In genomic region chr10:75211807-75212645, GRCm38 (mm10) we compare ENCODE assay signal across 8 mouse cellular contexts. TPM values are rescaled to one million over a fixed set of nuclear protein-coding genes. Genes with fewer than 3 reads are reported as not detected.
DNase-seq lines count a peak whose midpoint lies in the region; ATAC-seq and TF ChIP-seq lines count a peak whose summit lies in the region.

Gene Specc1l, plus strand, starts transcription at chr10:75212073.

- peaks cover 5 to 13% of the 10 kb centered on the region in 2 experiments for H3K4me1 ChIP-seq in MEL (ENCODE audit: control insufficient read depth in 1 of 2, insufficient read depth in 2 of 2, low read length in 2 of 2)
- peaks cover 3% of the 10 kb centered on the region; the same call in 1 of the 2 replicates for H3K4me1 ChIP-seq in cerebellum, adult 2 months (ENCODE audit: control insufficient read depth, insufficient read depth, low read length)
- peaks cover 9% of the 10 kb centered on the region; the same call in 1 of the 2 replicates for H3K4me1 ChIP-seq in lung, embryonic 16.5 days (replicated peaks; ENCODE audit: control insufficient read depth, insufficient read depth, low read length)

- WGBS in cerebellum, adult 2 months: under 1% methylated on average over 80 of the region's 80 CpGs
- under 1% methylated on average over 49 of the region's 80 CpGs for WGBS in lung, embryonic 16.5 days

- DNase-seq in MEL (ENCODE audit: low read depth, low spot score): peak; percentile 96
- DNase-seq in cerebellum, adult 2 months: peak; percentile 97 to 98
- DNase-seq in forelimb bud, embryonic 11.5 days (ENCODE audit: low read depth, low spot score): peak; percentile 95
- peak; percentile 71 for DNase-seq in layer of hippocampus, adult 9-10 months (ENCODE audit: low spot score)
- peak; percentile 91 for DNase-seq in ovary, postnatal 10 days (ENCODE audit: low spot score)
- DNase-seq in thymus, postnatal 10 days (ENCODE audit: low spot score in 2 of 2): peak; percentile 96

- peaks cover 0 to 19% of the 10 kb centered on the region in 2 experiments; a peak in 2 of 4 replicates for H3K36me3 ChIP-seq in MEL (ENCODE audit: control insufficient read depth in 1 of 2, insufficient read depth in 2 of 2, low read length in 2 of 2)
- no peaks in the 10 kb centered on the region for H3K36me3 ChIP-seq in lung, embryonic 16.5 days (ENCODE audit: control insufficient read depth, insufficient read depth, low read length)

- peak within 1 kb of the TSS; percentile 95 for H3K4me3 ChIP-seq in MEL (ENCODE audit: control insufficient read depth in 1 of 2, insufficient read depth in 1 of 2, low read depth in 2 of 2, low read length in 2 of 2)
- H3K4me3 ChIP-seq in cerebellum, adult 2 months (replicated peaks; ENCODE audit: insufficient read depth, low read depth, low read length): peak within 1 kb of the TSS; percentile 72
- peak within 1 kb of the TSS; percentile 92 for H3K4me3 ChIP-seq in lung, embryonic 16.5 days (ENCODE audit: low read length)

- peak; percentile 92 to 95 for TF ChIP-seq POLR2A in MEL (IDR thresholded peaks at IDR 0.05; ENCODE audit: control insufficient read depth in 1 of 2, insufficient read depth in 1 of 2, low read depth in 1 of 2, low read length in 2 of 2, poor library complexity in 1 of 2)
- TF ChIP-seq POLR2A in cerebellum, adult 2 months (IDR thresholded peaks at IDR 0.05; ENCODE audit: borderline replicate concordance, insufficient read depth, low read length): peak; percentile 98

- peaks cover 0 to 2% of the 10 kb centered on the region in 2 experiments; a peak in 1 of 4 replicates for H3K27me3 ChIP-seq in MEL (ENCODE audit: control insufficient read depth in 1 of 2, insufficient read depth in 2 of 2, low read length in 2 of 2)
- H3K27me3 ChIP-seq in cerebellum, adult 2 months (ENCODE audit: control insufficient read depth, insufficient read depth, low read length): no peaks in the 10 kb centered on the region
- H3K27me3 ChIP-seq in lung, embryonic 16.5 days (ENCODE audit: control insufficient read depth, insufficient read depth, low read depth, low read length): no peaks in the 10 kb centered on the region

- TF ChIP-seq CTCF in MEL (IDR thresholded peaks at IDR 0.05 in 2 of 3, conservative IDR thresholded peaks at IDR 0.05 in 1 of 3; ENCODE audit: control insufficient read depth in 1 of 3, insufficient read depth in 1 of 3, low read depth in 2 of 3, low read length in 3 of 3, poor library complexity in 1 of 3, severe bottlenecking in 1 of 3): no peak
- no peak for TF ChIP-seq CTCF in cerebellum, adult 2 months (IDR thresholded peaks at IDR 0.05; ENCODE audit: borderline replicate concordance, insufficient read depth, low read depth, low read length)

- TF ChIP-seq EP300 in MEL (IDR thresholded peaks at IDR 0.05; ENCODE audit: low read depth in 1 of 2, low read length in 2 of 2): no peak

- H3K27ac ChIP-seq in MEL (ENCODE audit: control insufficient read depth, low read depth, low read length): peak within 1 kb of the TSS; percentile 84
- H3K27ac ChIP-seq in cerebellum, adult 2 months (ENCODE audit: insufficient read depth, low read length): peak within 1 kb of the TSS; percentile 74
- peak within 1 kb of the TSS; percentile 99 for H3K27ac ChIP-seq in lung, embryonic 16.5 days (ENCODE audit: low read length)

- peaks cover 19% of the 10 kb centered on the region for H3K79me2 ChIP-seq in MEL (ENCODE audit: control insufficient read depth, insufficient read depth, low read length, poor library complexity)

- H3K4me2 ChIP-seq in lung, embryonic 16.5 days (ENCODE audit: low read depth, low read length): peak within 1 kb of the TSS; percentile 63

- peak; percentile 93 to 100 for ATAC-seq in hematopoietic stem cell, adult 5-6 weeks (replicated peaks in 1 of 2; ENCODE audit: insufficient read depth in 1 of 2, low FRiP score in 2 of 2, low TSS enrichment in 1 of 2, low read depth in 1 of 2, poor library complexity in 2 of 2, severe bottlenecking in 2 of 2)
- peak; percentile 99 for ATAC-seq in lung, embryonic 16.5 days (ENCODE audit: low read depth)

- peak within 1 kb of the TSS; percentile 98 for H3K9ac ChIP-seq in MEL (ENCODE audit: control insufficient read depth, low read depth, low read length, poor library complexity, severe bottlenecking)
- H3K9ac ChIP-seq in lung, embryonic 16.5 days (ENCODE audit: low read length): peak within 1 kb of the TSS; percentile 92

- no peaks in the 10 kb centered on the region for H3K9me3 ChIP-seq in MEL (replicated peaks; ENCODE audit: insufficient read depth, low read length)
- no peaks in the 10 kb centered on the region for H3K9me3 ChIP-seq in lung, embryonic 16.5 days (ENCODE audit: control insufficient read depth, low read length)

- no peak for TF ChIP-seq RAD21 in MEL (IDR thresholded peaks at IDR 0.05; ENCODE audit: low read depth, low read length)

TF ChIP-seq in MEL, 35 proteins besides CTCF, POLR2A, EP300 and RAD21:
- TF ChIP-seq POLR2AphosphoS5 (IDR thresholded peaks at IDR 0.05; ENCODE audit: borderline replicate concordance, low read depth, low read length): no peak
- no peak for TF ChIP-seq MAFK (IDR thresholded peaks at IDR 0.05; ENCODE audit: borderline replicate concordance, low read depth, low read length)
- TF ChIP-seq UBTF (IDR thresholded peaks at IDR 0.05; ENCODE audit: borderline replicate concordance, insufficient read depth, low read depth, low read length): no peak
- no peak for TF ChIP-seq ZNF384 (IDR thresholded peaks at IDR 0.05; ENCODE audit: low read depth, low read length)
- peak; percentile 90; the same call in 1 of the 2 replicates for TF ChIP-seq POLR2AphosphoS2 (IDR thresholded peaks at IDR 0.05; ENCODE audit: low read length)
- TF ChIP-seq ETS1 (IDR thresholded peaks at IDR 0.05; ENCODE audit: low read depth, low read length): no peak
- TF ChIP-seq NRF1 (IDR thresholded peaks at IDR 0.05; ENCODE audit: insufficient read depth, low read depth, low read length, poor library complexity, severe bottlenecking): peak; percentile 92
- no peak for TF ChIP-seq GATA1 (IDR thresholded peaks at IDR 0.05; ENCODE audit: low read depth, low read length)
- TF ChIP-seq ELF1 (IDR thresholded peaks at IDR 0.05; ENCODE audit: low read depth, low read length): no peak
- no peak for TF ChIP-seq TAL1 (IDR thresholded peaks at IDR 0.05; ENCODE audit: low read length)
- TF ChIP-seq ZKSCAN1 (IDR thresholded peaks at IDR 0.05; ENCODE audit: low read depth, low read length): no peak
- TF ChIP-seq SMC3 (IDR thresholded peaks at IDR 0.05; ENCODE audit: low read depth, low read length): no peak
- TF ChIP-seq RCOR1 (IDR thresholded peaks at IDR 0.05; ENCODE audit: low read depth, low read length): no peak
- peak; percentile 37; the same call in 1 of the 2 replicates for TF ChIP-seq USF1 (IDR thresholded peaks at IDR 0.05; ENCODE audit: low read depth, low read length)
- peak; percentile 70; the same call in 1 of the 2 replicates for TF ChIP-seq ZMIZ1 (IDR thresholded peaks at IDR 0.05; ENCODE audit: low read depth, low read length)
- no peak for TF ChIP-seq MYC (IDR thresholded peaks at IDR 0.05; ENCODE audit: low read depth, low read length)
- TF ChIP-seq KAT2A (conservative IDR thresholded peaks at IDR 0.05; ENCODE audit: low read depth, low read length): no peak
- TF ChIP-seq GABPA (IDR thresholded peaks at IDR 0.05; ENCODE audit: low read depth, low read length): no peak
- TF ChIP-seq CHD1 (IDR thresholded peaks at IDR 0.05; ENCODE audit: low read depth, low read length): no peak
- TF ChIP-seq MYB (IDR thresholded peaks at IDR 0.05; ENCODE audit: low read depth, low read length): no peak
- peak; percentile 40; the same call in 1 of the 2 replicates for TF ChIP-seq TCF12 (IDR thresholded peaks at IDR 0.05; ENCODE audit: low read depth, low read length)
- TF ChIP-seq USF2 (IDR thresholded peaks at IDR 0.05; ENCODE audit: borderline replicate concordance in 1 of 2, insufficient read depth in 1 of 2, low read depth in 1 of 2, low read length in 2 of 2): no peak
- no peak for TF ChIP-seq JUND (IDR thresholded peaks at IDR 0.05; ENCODE audit: low read depth, low read length)
- 0 out of 2 replicates have a peak, but pooled peaks have one; percentile 35 for TF ChIP-seq E2F4 (IDR thresholded peaks at IDR 0.05; ENCODE audit: borderline replicate concordance, low read depth, low read length)
- TF ChIP-seq CHD2 (IDR thresholded peaks at IDR 0.05; ENCODE audit: low read length): no peak
- peak; percentile 70 for TF ChIP-seq MAX (IDR thresholded peaks at IDR 0.05; ENCODE audit: low read length)
- TF ChIP-seq TBP (IDR thresholded peaks at IDR 0.05; ENCODE audit: low read depth, low read length): peak; percentile 75
- no peak for TF ChIP-seq BHLHE40 (IDR thresholded peaks at IDR 0.05; ENCODE audit: borderline replicate concordance, low read depth, low read length)
- peak; percentile 88 for TF ChIP-seq NELFE (IDR thresholded peaks at IDR 0.05; ENCODE audit: low read depth, low read length)
- peak; percentile 25; the same call in 1 of the 2 replicates for TF ChIP-seq MXI1 (IDR thresholded peaks at IDR 0.05; ENCODE audit: low read depth, low read length)
- TF ChIP-seq MAZ (IDR thresholded peaks at IDR 0.05; ENCODE audit: low read depth, low read length): no peak; the same call in 1 of the 2 replicates
- TF ChIP-seq MEF2A (IDR thresholded peaks at IDR 0.05; ENCODE audit: extremely low read depth, insufficient replicate concordance, low read depth, low read length, poor library complexity, severe bottlenecking): no peak
- TF ChIP-seq SIN3A (IDR thresholded peaks at IDR 0.05; ENCODE audit: low read length): peak; percentile 47
- TF ChIP-seq HCFC1 (IDR thresholded peaks at IDR 0.05; ENCODE audit: low read depth, low read length): peak; percentile 72
- no peak for TF ChIP-seq ZC3H11A (IDR thresholded peaks at IDR 0.05; ENCODE audit: low read depth, low read length)

RNA-seq across cellular contexts. Expression of gene Specc1l, which starts in this region (rescaled TPM):
- 12.3 and 13.6 TPM in 2 replicates for total RNA-seq in MEL (2012; rRNA removed)
- polyA plus RNA-seq in MEL (2012; ENCODE audit: insufficient read depth in 1 of 2, insufficient read length in 2 of 2, low read depth in 1 of 2, low replicate concordance in 2 of 2, missing spikeins in 1 of 2): 10 to 100 TPM; 15.1 to 30.6 TPM
- polyA plus RNA-seq in cerebellum, adult 2 months (2012; rRNA removed): 34.1 and 34.9 TPM in 2 replicates
- 53.5 and 62.8 TPM in 2 replicates for total RNA-seq in hematopoietic stem cell, adult 5-6 weeks (2017)
- 48.2 and 49.0 TPM in 2 replicates for polyA plus RNA-seq in lung, embryonic 16.5 days (2015; fragmentation: Nextera tagmentation; extraction: Ambion mirVana)

Comparison
In these comparisons a context has a peak if more than half of its experiments do, and no peak if none do; other contexts are left out.
1. Peak in every context shown above with its lines: DNase-seq, ATAC-seq, H3K4me3 ChIP-seq and H3K27ac ChIP-seq.